Mouse (Mus musculus): Measurements from ENCODE around the gene Mttp.
"Not testable (repeated sequence)": the region's sequence is repeated elsewhere in the genome, so short reads cannot be mapped to it uniquely, and the experiment has no call there.

The Mttp gene

GRCm38 (mm10) chr3:138144642-138145171, at the start of gene Mttp:
Gene Mttp (minus strand): TSS chr3:138144968.
- DNase-seq (ENCODE audit: low spot score) = peak; percentile 89

- DNase-seq (ENCODE audit: low spot score) = no peak
These were observed 49.0 kb upstream of the Mttp start, which contains the start of gene 4930579F01Rik for GRCm38 (mm10) chr3:138193683-138194302. Gene 4930579F01Rik (minus strand): TSS chr3:138193825.

- no peak for DNase-seq (ENCODE audit: low spot score)
These were observed 47.5 kb upstream of the Mttp start for GRCm38 (mm10) chr3:138192260-138192659.

- DNase-seq (ENCODE audit: low spot score) = no peak
These were observed 41.5 kb upstream of the Mttp start for GRCm38 (mm10) chr3:138185995-138186930.

- DNase-seq (ENCODE audit: low spot score) = no peak
These were observed 40.5 kb upstream of the Mttp start for GRCm38 (mm10) chr3:138185290-138185689.

- no peak for DNase-seq (ENCODE audit: low spot score)
These were observed 38.6 kb upstream of the Mttp start for GRCm38 (mm10) chr3:138183371-138183770.

- DNase-seq (ENCODE audit: low spot score) = no peak
These were observed 37.3 kb upstream of the Mttp start for GRCm38 (mm10) chr3:138182019-138182418.

- no peak for DNase-seq (ENCODE audit: low spot score)
These were observed 30.8 kb upstream of the Mttp start for GRCm38 (mm10) chr3:138175551-138175950.

GRCm38 (mm10) chr3:138173291-138173690, 28.5 kb upstream of the Mttp start:
- no peak for DNase-seq (ENCODE audit: low spot score)

- no peak for DNase-seq (ENCODE audit: low spot score)
These were observed 17.9 kb upstream of the Mttp start for GRCm38 (mm10) chr3:138162553-138163183.

- DNase-seq (ENCODE audit: low spot score) = no peak
These were observed 16.9 kb upstream of the Mttp start for GRCm38 (mm10) chr3:138161623-138162022.

- no peak for DNase-seq (ENCODE audit: low spot score)
These were observed 11.9 kb upstream of the Mttp start for GRCm38 (mm10) chr3:138156651-138157050.

- DNase-seq (ENCODE audit: low spot score) = no peak
These were observed 10.3 kb upstream of the Mttp start for GRCm38 (mm10) chr3:138155062-138155461.

GRCm38 (mm10) chr3:138148811-138149210, 4.0 kb upstream of the Mttp start:
- no peak for DNase-seq (ENCODE audit: low spot score)

GRCm38 (mm10) chr3:138144060-138144641, 617 bp downstream of the Mttp start:
- no peak for DNase-seq (ENCODE audit: low spot score)

- peak; percentile 98 for DNase-seq (ENCODE audit: low spot score)
These were observed 1.3 kb downstream of the Mttp start, which contains the start of gene Trmt10a for GRCm38 (mm10) chr3:138143315-138144059. Gene Trmt10a (plus strand): TSS chr3:138143448.

GRCm38 (mm10) chr3:138142733-138143314, 1.9 kb downstream of the Mttp start:
- no peak for DNase-seq (ENCODE audit: low spot score)

- peak; percentile 33 for DNase-seq (ENCODE audit: low spot score)
These were observed 2.6 kb downstream of the Mttp start for GRCm38 (mm10) chr3:138142052-138142732.

GRCm38 (mm10) chr3:138139663-138140062, 5.1 kb downstream of the Mttp start:
- DNase-seq (ENCODE audit: low spot score) = no peak

- DNase-seq (ENCODE audit: low spot score) = not testable (repeated sequence)
These were observed 6.6 kb downstream of the Mttp start for GRCm38 (mm10) chr3:138138146-138138545.

Measured in embryo, embryonic 10 days (tissue).